Comparison of ENCODE assay signal across 9 mouse cellular contexts in the genomic region with DNA sequence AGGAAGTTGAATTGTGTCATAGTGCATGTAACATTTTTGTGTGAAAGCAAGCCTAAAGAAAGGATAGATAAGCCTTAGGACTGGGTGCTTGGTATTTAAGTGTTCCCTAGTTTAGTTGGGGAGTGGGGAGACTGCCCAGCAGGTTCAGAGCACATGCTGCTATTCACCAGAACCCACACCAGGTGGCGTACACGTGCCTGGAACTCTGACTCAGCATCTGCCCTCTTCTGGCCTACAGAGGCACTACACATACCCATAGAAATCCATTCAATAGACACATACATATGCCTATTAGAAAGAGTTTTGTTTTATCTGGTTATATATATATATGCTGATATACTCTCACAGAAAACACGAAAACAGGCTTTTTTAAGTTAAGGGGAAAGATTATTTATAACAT. TPM values are rescaled to one million over a fixed set of nuclear protein-coding genes. Genes with fewer than 3 reads are reported as not detected.
DNase-seq lines count a peak whose midpoint lies in the region; ATAC-seq and TF ChIP-seq lines count a peak whose summit lies in the region.
"Had no signal": no experiment of that assay in that cellular context is flagged by ENCODE, and none has a peak within 500 bp of the region (broad histone marks: within the 10 kb centered on the region; RNA-seq: fewer than 3 reads in every experiment).

No protein-coding gene starts in this region.

- H3K4me3 ChIP-seq in lung, postnatal 0 days (ENCODE audit: low read depth, low read length): no peak overlapping the region
- H3K4me3 ChIP-seq: megakaryocyte, embryonic 14.5 days had no signal

- H3K27ac ChIP-seq in lung, postnatal 0 days (ENCODE audit: low read length): no peak overlapping the region

- TF ChIP-seq EP300 in lung, postnatal 0 days (IDR thresholded peaks at IDR 0.05): no peak

- H3K4me2 ChIP-seq in lung, postnatal 0 days (replicated peaks; ENCODE audit: low read depth, low read length): no peak overlapping the region

- peak; percentile 94 for ATAC-seq in erythroblast, adult 5-6 weeks (replicated peaks; ENCODE audit: low FRiP score, poor library complexity, severe bottlenecking)
- ATAC-seq in lung, postnatal 0 days: no peak

- peaks cover 34% of the 10 kb centered on the region for H3K36me3 ChIP-seq in lung, postnatal 0 days (ENCODE audit: insufficient read depth, low read length)

- no peaks in the 10 kb centered on the region for H3K4me1 ChIP-seq in lung, postnatal 0 days (ENCODE audit: insufficient read depth, low read depth, low read length)
- H3K4me1 ChIP-seq: megakaryocyte, embryonic 14.5 days had no signal

- TF ChIP-seq CTCF in lung, postnatal 0 days (IDR thresholded peaks at IDR 0.05): peak; percentile 99

- H3K27me3 ChIP-seq in lung, postnatal 0 days (replicated peaks; ENCODE audit: insufficient read depth, low read length): no peaks in the 10 kb centered on the region
- H3K27me3 ChIP-seq: megakaryocyte, embryonic 14.5 days had no signal

- H3K9ac ChIP-seq in lung, postnatal 0 days (replicated peaks; ENCODE audit: low read depth): no peak overlapping the region

- no peaks in the 10 kb centered on the region for H3K9me3 ChIP-seq in lung, postnatal 0 days (ENCODE audit: low read length)
- H3K9me3 ChIP-seq: megakaryocyte, embryonic 14.5 days had no signal

- WGBS in lung, postnatal 0 days: 36% methylated on average over 3 of the region's 3 CpGs

- peak; percentile 62 to 77 for DNase-seq in cerebellum, postnatal 14 days
- no peak for DNase-seq in cerebellum, adult 9-11 months
- peak; percentile 43 for DNase-seq in urinary bladder, postnatal 25 days (ENCODE audit: low spot score)
- no peak for DNase-seq in urinary bladder, adult 2 months (ENCODE audit: low spot score)
- DNase-seq in kidney, postnatal 14 days: peak; percentile 59
- peak; percentile 80 for DNase-seq in lung, postnatal 0 days (ENCODE audit: low spot score)
- peak; percentile 74 for DNase-seq in right cerebral cortex, postnatal 4 days

RNA-seq across cellular contexts. Expression of a gene that starts 23.2 kb away (rescaled TPM):
- 3.6 and 3.9 TPM in 2 replicates for polyA plus RNA-seq in urinary bladder, adult 2 months (2012; rRNA removed)
- total RNA-seq in erythroblast, adult 5-6 weeks (2015; ENCODE audit: low replicate concordance): 4.0 and 9.4 TPM in 2 replicates
- total RNA-seq in erythroblast, adult 5-6 weeks (2017; ENCODE audit: low replicate concordance): 13.7 and 15.8 TPM in 2 replicates
- 3.8 and 4.1 TPM in 2 replicates for polyA plus RNA-seq in lung, postnatal 0 days (2015; fragmentation: Nextera tagmentation; extraction: Ambion mirVana)

RNA-seq across cellular contexts. Expression of a gene that starts 36.2 kb away (rescaled TPM):
- 54.8 and 62.0 TPM in 2 replicates for polyA plus RNA-seq in urinary bladder, adult 2 months (2012; rRNA removed)
- total RNA-seq in erythroblast, adult 5-6 weeks (2015; ENCODE audit: low replicate concordance): 23.1 and 32.4 TPM in 2 replicates
- total RNA-seq in erythroblast, adult 5-6 weeks (2017; ENCODE audit: low replicate concordance): 16.2 and 18.7 TPM in 2 replicates
- polyA plus RNA-seq in lung, postnatal 0 days (2015; fragmentation: Nextera tagmentation; extraction: Ambion mirVana): 13.9 and 14.0 TPM in 2 replicates

Comparison
In these comparisons a context has a peak if more than half of its experiments do, and no peak if none do; other contexts are left out.
1. DNase-seq: peak in cerebellum, postnatal 14 days (2 of 2), urinary bladder, postnatal 25 days (single experiment), kidney, postnatal 14 days (single experiment), lung, postnatal 0 days (single experiment) and right cerebral cortex, postnatal 4 days (single experiment); none in cerebellum, adult 9-11 months (single experiment) and urinary bladder, adult 2 months (single experiment).